Comparison of ENCODE assay signal across 16 mouse cellular contexts in genomic region chr7:34471003-34471402, GRCm38 (mm10).
DNase-seq lines count a peak whose midpoint lies in the region; ATAC-seq lines count a peak whose summit lies in the region.
"Had no signal": no experiment of that assay in that cellular context is flagged by ENCODE, and none has a peak within 500 bp of the region (broad histone marks: within the 10 kb centered on the region; RNA-seq: fewer than 3 reads in every experiment).

No protein-coding gene starts in this region.

- no peak overlapping the region for H3K9ac ChIP-seq in limb, embryonic 12.5 days (replicated peaks)
- H3K9ac ChIP-seq in forebrain, embryonic 12.5 days: no peak overlapping the region
- no peak overlapping the region for H3K9ac ChIP-seq in hindbrain, embryonic 15.5 days
- no peak overlapping the region for H3K9ac ChIP-seq in neural tube, embryonic 14.5 days (replicated peaks; ENCODE audit: low read depth, low read length)
- H3K9ac ChIP-seq: liver, embryonic 12.5 days had no signal

- DNase-seq in limb, embryonic 10.5 days (ENCODE audit: low spot score): no peak
- DNase-seq in spleen, postnatal 10 days (ENCODE audit: low spot score in 2 of 2): no peak
- no peak for DNase-seq in cerebellum, adult 9-11 months
- DNase-seq: adrenal gland, postnatal 10 days; cerebellum, postnatal 36 days; heart, postnatal 4 days; lung, postnatal 10 days; thymus, postnatal 36 days had no signal

- ATAC-seq in limb, embryonic 12.5 days (ENCODE audit: insufficient number of reproducible peaks, insufficient read depth, low FRiP score, low TSS enrichment, low read depth): no peak
- ATAC-seq in forebrain, embryonic 12.5 days (ENCODE audit: low FRiP score): no peak
- ATAC-seq in hindbrain, embryonic 15.5 days (ENCODE audit: low FRiP score, low read depth): no peak
- no peak for ATAC-seq in neural tube, embryonic 14.5 days (ENCODE audit: low read depth)
- ATAC-seq: liver, embryonic 12.5 days had no signal

- H3K4me2 ChIP-seq in limb, embryonic 12.5 days: peak overlapping the region; percentile 42
- H3K4me2 ChIP-seq in forebrain, embryonic 12.5 days: peak overlapping the region; percentile 19
- H3K4me2 ChIP-seq in hindbrain, embryonic 15.5 days: peak overlapping the region; percentile 40
- H3K4me2 ChIP-seq in neural tube, embryonic 14.5 days (ENCODE audit: low read depth, low read length): peak overlapping the region; percentile 22; the same call in 1 of the 2 replicates
- H3K4me2 ChIP-seq: heart, embryonic 11.5 days; liver, embryonic 12.5 days had no signal

- WGBS in limb, embryonic 12.5 days: 30% methylated on average over 14 of the region's 14 CpGs
- WGBS in limb, embryonic 10.5 days: 67% methylated on average over 14 of the region's 14 CpGs
- WGBS in forebrain, embryonic 12.5 days: 31% methylated on average over 14 of the region's 14 CpGs
- 24% methylated on average over 14 of the region's 14 CpGs for WGBS in hindbrain, embryonic 15.5 days
- WGBS in neural tube, embryonic 14.5 days: 21% methylated on average over 14 of the region's 14 CpGs

- peaks cover 5% of the 10 kb centered on the region; the same call in 1 of the 2 replicates for H3K4me1 ChIP-seq in limb, embryonic 12.5 days (replicated peaks)
- H3K4me1 ChIP-seq in limb, embryonic 10.5 days: no peaks in the 10 kb centered on the region
- H3K4me1 ChIP-seq in forebrain, embryonic 12.5 days: no peaks in the 10 kb centered on the region; the same call in 1 of the 2 replicates
- no peaks in the 10 kb centered on the region for H3K4me1 ChIP-seq in hindbrain, embryonic 15.5 days (replicated peaks)
- no peaks in the 10 kb centered on the region for H3K4me1 ChIP-seq in neural tube, embryonic 14.5 days (ENCODE audit: control insufficient read depth, insufficient read depth, low read length)
- H3K4me1 ChIP-seq: liver, embryonic 12.5 days had no signal

- no peaks in the 10 kb centered on the region for H3K9me3 ChIP-seq in limb, embryonic 12.5 days
- H3K9me3 ChIP-seq in limb, embryonic 10.5 days (replicated peaks): no peaks in the 10 kb centered on the region
- H3K9me3 ChIP-seq in forebrain, embryonic 12.5 days: no peaks in the 10 kb centered on the region
- no peaks in the 10 kb centered on the region for H3K9me3 ChIP-seq in hindbrain, embryonic 15.5 days
- no peaks in the 10 kb centered on the region for H3K9me3 ChIP-seq in neural tube, embryonic 14.5 days (ENCODE audit: control insufficient read depth, low read length)
- H3K9me3 ChIP-seq: liver, embryonic 12.5 days had no signal

- no peaks in the 10 kb centered on the region for H3K27me3 ChIP-seq in limb, embryonic 12.5 days
- H3K27me3 ChIP-seq in limb, embryonic 10.5 days (ENCODE audit: low read depth, poor library complexity, severe bottlenecking): no peaks in the 10 kb centered on the region
- no peaks in the 10 kb centered on the region for H3K27me3 ChIP-seq in forebrain, embryonic 12.5 days
- no peaks in the 10 kb centered on the region for H3K27me3 ChIP-seq in hindbrain, embryonic 15.5 days
- H3K27me3 ChIP-seq in neural tube, embryonic 14.5 days (ENCODE audit: control insufficient read depth, insufficient read depth, low read length): no peaks in the 10 kb centered on the region
- H3K27me3 ChIP-seq: CH12.LX; liver, embryonic 12.5 days had no signal

- no peaks in the 10 kb centered on the region for H3K36me3 ChIP-seq in limb, embryonic 12.5 days
- no peaks in the 10 kb centered on the region for H3K36me3 ChIP-seq in limb, embryonic 10.5 days
- H3K36me3 ChIP-seq in forebrain, embryonic 12.5 days (replicated peaks): no peaks in the 10 kb centered on the region
- H3K36me3 ChIP-seq in hindbrain, embryonic 15.5 days: no peaks in the 10 kb centered on the region
- no peaks in the 10 kb centered on the region for H3K36me3 ChIP-seq in neural tube, embryonic 14.5 days (ENCODE audit: control insufficient read depth, insufficient read depth, low read length)
- H3K36me3 ChIP-seq: liver, embryonic 12.5 days had no signal

- H3K27ac ChIP-seq in limb, embryonic 12.5 days: no peak overlapping the region
- no peak overlapping the region for H3K27ac ChIP-seq in limb, embryonic 10.5 days
- H3K27ac ChIP-seq in forebrain, embryonic 12.5 days: no peak overlapping the region
- H3K27ac ChIP-seq in hindbrain, embryonic 15.5 days (replicated peaks): no peak overlapping the region
- no peak overlapping the region; the same call in 1 of the 2 replicates for H3K27ac ChIP-seq in neural tube, embryonic 14.5 days (ENCODE audit: low read depth, low read length)
- H3K27ac ChIP-seq: left cerebral cortex, adult 2 months; liver, embryonic 12.5 days had no signal

- 0 out of 2 replicates have a peak overlapping the region, but pooled peaks have one; percentile 1 for H3K4me3 ChIP-seq in limb, embryonic 12.5 days (replicated peaks)
- no peak overlapping the region for H3K4me3 ChIP-seq in limb, embryonic 10.5 days
- H3K4me3 ChIP-seq in forebrain, embryonic 12.5 days (replicated peaks): no peak overlapping the region
- no peak overlapping the region for H3K4me3 ChIP-seq in hindbrain, embryonic 15.5 days
- no peak overlapping the region for H3K4me3 ChIP-seq in neural tube, embryonic 14.5 days (ENCODE audit: low read depth, low read length)
- H3K4me3 ChIP-seq: left cerebral cortex, adult 2 months; liver, embryonic 12.5 days had no signal
